Comparison of ENCODE assay signal across 9 mouse cellular contexts in the genomic region with DNA sequence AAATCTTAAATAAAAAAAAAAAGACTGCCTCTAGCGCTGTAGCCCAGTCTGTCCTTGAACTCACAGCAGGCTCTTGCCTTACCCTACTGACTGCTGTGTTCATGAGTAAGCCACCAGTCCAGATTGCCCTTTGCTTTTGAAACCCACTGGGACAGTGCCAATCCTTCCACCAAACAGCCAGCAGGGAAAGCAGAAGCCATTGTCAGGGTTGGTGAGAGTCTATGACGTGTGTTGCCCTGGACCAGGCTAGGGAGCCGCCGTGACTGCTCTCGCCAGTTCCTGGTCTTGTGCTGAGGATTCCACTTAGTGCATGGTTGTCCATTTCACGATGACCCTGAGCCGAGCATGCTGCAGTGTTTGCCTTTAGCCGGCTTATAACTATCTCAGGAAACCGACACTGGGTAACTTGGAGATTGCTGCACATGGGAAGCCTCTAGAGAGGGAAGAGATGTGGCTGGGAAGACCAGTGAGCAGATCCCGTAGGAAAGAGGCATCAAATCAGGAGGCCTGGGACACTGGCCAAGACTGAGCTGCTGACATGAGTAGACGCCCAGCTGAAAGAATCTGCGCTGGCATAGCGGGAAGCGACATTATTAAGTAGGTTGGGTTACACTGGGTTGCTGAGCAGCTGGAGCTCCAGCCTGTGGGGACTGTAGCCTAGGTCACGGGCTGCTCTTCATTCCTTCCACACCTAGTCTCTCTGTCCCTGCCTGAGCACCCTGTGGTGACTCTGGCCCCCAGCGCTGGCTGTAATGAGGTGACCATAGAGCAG. TPM values are rescaled to one million over a fixed set of nuclear protein-coding genes. Genes with fewer than 3 reads are reported as not detected.
DNase-seq lines count a peak whose midpoint lies in the region; ATAC-seq lines count a peak whose summit lies in the region.
"Had no signal": no experiment of that assay in that cellular context is flagged by ENCODE, and none has a peak within 500 bp of the region (broad histone marks: within the 10 kb centered on the region; RNA-seq: fewer than 3 reads in every experiment).

No protein-coding gene starts in this region.

- peak overlapping the region; percentile 34; the same call in 1 of the 2 replicates for H3K27ac ChIP-seq in kidney, embryonic 15.5 days
- H3K27ac ChIP-seq in kidney, embryonic 14.5 days (ENCODE audit: low read depth, low read length): no peak overlapping the region
- peak overlapping the region; percentile 22; the same call in 1 of the 2 replicates for H3K27ac ChIP-seq in liver, embryonic 16.5 days (ENCODE audit: low read length)
- H3K27ac ChIP-seq: limb, embryonic 12.5 days had no signal

- no peaks in the 10 kb centered on the region for H3K27me3 ChIP-seq in kidney, embryonic 15.5 days
- no peaks in the 10 kb centered on the region for H3K27me3 ChIP-seq in kidney, embryonic 14.5 days (ENCODE audit: control insufficient read depth, insufficient read depth, low read length)
- H3K27me3 ChIP-seq in liver, embryonic 16.5 days (ENCODE audit: control insufficient read depth, insufficient read depth, low read depth, low read length): no peaks in the 10 kb centered on the region
- H3K27me3 ChIP-seq: limb, embryonic 12.5 days had no signal

- 84% methylated on average over 16 of the region's 16 CpGs for WGBS in kidney, embryonic 15.5 days
- 89% methylated on average over 16 of the region's 16 CpGs for WGBS in kidney, embryonic 14.5 days
- WGBS in liver, embryonic 16.5 days (ENCODE audit: insufficient replicate concordance): 81% methylated on average over 16 of the region's 16 CpGs

- no peak overlapping the region for H3K4me3 ChIP-seq in kidney, embryonic 15.5 days (replicated peaks)
- no peak overlapping the region for H3K4me3 ChIP-seq in kidney, embryonic 14.5 days (ENCODE audit: low read length)
- H3K4me3 ChIP-seq in liver, embryonic 16.5 days (ENCODE audit: low read depth, low read length): no peak overlapping the region
- H3K4me3 ChIP-seq: limb, embryonic 12.5 days had no signal

- H3K36me3 ChIP-seq in kidney, embryonic 15.5 days: no peaks in the 10 kb centered on the region
- H3K36me3 ChIP-seq in kidney, embryonic 14.5 days (ENCODE audit: control insufficient read depth, insufficient read depth, low read length): no peaks in the 10 kb centered on the region
- H3K36me3 ChIP-seq in liver, embryonic 16.5 days (ENCODE audit: control insufficient read depth, insufficient read depth): no peaks in the 10 kb centered on the region

- DNase-seq in brain, adult 2 months (ENCODE audit: low read depth, low spot score): peak; percentile 63
- DNase-seq in heart, adult 9 months (ENCODE audit: low spot score in 2 of 2): peak; percentile 70 to 76
- no peak for DNase-seq in frontal cortex, postnatal 25 days (ENCODE audit: low spot score in 2 of 2)

- H3K9ac ChIP-seq in kidney, embryonic 15.5 days: no peak overlapping the region
- no peak overlapping the region for H3K9ac ChIP-seq in kidney, embryonic 14.5 days (ENCODE audit: low read depth, low read length)
- H3K9ac ChIP-seq in liver, embryonic 16.5 days (ENCODE audit: low read depth, low read length): no peak overlapping the region
- H3K9ac ChIP-seq: limb, embryonic 12.5 days had no signal

- no peak for ATAC-seq in kidney, embryonic 15.5 days (replicated peaks; ENCODE audit: low FRiP score)
- ATAC-seq in kidney, embryonic 14.5 days (ENCODE audit: low FRiP score, low TSS enrichment): no peak
- no peak for ATAC-seq in liver, embryonic 16.5 days (ENCODE audit: low read depth)
- ATAC-seq in granulocyte monocyte progenitor cell, adult 5-6 weeks (replicated peaks; ENCODE audit: poor library complexity, severe bottlenecking): no peak
- ATAC-seq in megakaryocyte progenitor cell, adult 5-6 weeks (replicated peaks; ENCODE audit: poor library complexity): no peak

- H3K4me2 ChIP-seq in kidney, embryonic 15.5 days: no peak overlapping the region
- H3K4me2 ChIP-seq in kidney, embryonic 14.5 days (replicated peaks; ENCODE audit: low read depth, low read length): no peak overlapping the region
- no peak overlapping the region for H3K4me2 ChIP-seq in liver, embryonic 16.5 days (ENCODE audit: low read depth, low read length)
- H3K4me2 ChIP-seq: limb, embryonic 12.5 days had no signal

- H3K4me1 ChIP-seq in kidney, embryonic 15.5 days: peaks cover 30% of the 10 kb centered on the region
- H3K4me1 ChIP-seq in kidney, embryonic 14.5 days (ENCODE audit: control insufficient read depth, insufficient read depth, low read length): peaks cover 11% of the 10 kb centered on the region
- peaks cover 36% of the 10 kb centered on the region for H3K4me1 ChIP-seq in liver, embryonic 16.5 days (ENCODE audit: control insufficient read depth, low read depth, low read length)

- H3K9me3 ChIP-seq in kidney, embryonic 15.5 days (replicated peaks): no peaks in the 10 kb centered on the region
- no peaks in the 10 kb centered on the region for H3K9me3 ChIP-seq in kidney, embryonic 14.5 days (ENCODE audit: control insufficient read depth, low read length)
- no peaks in the 10 kb centered on the region for H3K9me3 ChIP-seq in liver, embryonic 16.5 days (replicated peaks; ENCODE audit: control insufficient read depth, low read length)
- H3K9me3 ChIP-seq: limb, embryonic 12.5 days had no signal

RNA-seq across cellular contexts. Expression of a gene that starts 19.5 kb away (rescaled TPM):
- polyA plus RNA-seq in kidney, embryonic 15.5 days (2015; fragmentation: Nextera tagmentation; extraction: Ambion mirVana): 7.5 and 8.3 TPM in 2 replicates
- polyA plus RNA-seq in kidney, embryonic 14.5 days (2014; fragmentation: Nextera tagmentation; extraction: Ambion mirVana): 5.6 and 7.6 TPM in 2 replicates
- polyA plus RNA-seq in liver, embryonic 16.5 days (2015; fragmentation: Nextera tagmentation; extraction: Ambion mirVana): 2.9 and 3.3 TPM in 2 replicates
- 17.4 and 22.1 TPM in 2 replicates for total RNA-seq in granulocyte monocyte progenitor cell, adult 5-6 weeks (2014; fragmentation: Nextera tagmentation)
- total RNA-seq in granulocyte monocyte progenitor cell, adult 5-6 weeks (2017): 9.9 and 14.6 TPM in 2 replicates
- total RNA-seq in megakaryocyte progenitor cell, adult 5-6 weeks (2015): 15.1 and 16.1 TPM in 2 replicates
- 6.3 and 7.3 TPM in 2 replicates for total RNA-seq in megakaryocyte progenitor cell, adult 5-6 weeks (2017)

RNA-seq across cellular contexts. Expression of a gene that starts 35.7 kb away (rescaled TPM):
- polyA plus RNA-seq in kidney, embryonic 15.5 days (2015; fragmentation: Nextera tagmentation; extraction: Ambion mirVana): 12.0 and 13.1 TPM in 2 replicates
- 10.0 and 16.0 TPM in 2 replicates for polyA plus RNA-seq in kidney, embryonic 14.5 days (2014; fragmentation: Nextera tagmentation; extraction: Ambion mirVana)
- polyA plus RNA-seq in liver, embryonic 16.5 days (2015; fragmentation: Nextera tagmentation; extraction: Ambion mirVana): 6.2 and 8.1 TPM in 2 replicates
- total RNA-seq in granulocyte monocyte progenitor cell, adult 5-6 weeks (2014; fragmentation: Nextera tagmentation): 10.2 and 10.7 TPM in 2 replicates
- total RNA-seq in granulocyte monocyte progenitor cell, adult 5-6 weeks (2017): 7.2 and 9.1 TPM in 2 replicates
- total RNA-seq in megakaryocyte progenitor cell, adult 5-6 weeks (2015): 10.3 and 10.6 TPM in 2 replicates
- total RNA-seq in megakaryocyte progenitor cell, adult 5-6 weeks (2017): 7.6 and 8.7 TPM in 2 replicates

Comparison
In these comparisons a context has a peak if more than half of its experiments do, and no peak if none do; other contexts are left out.
1. DNase-seq: peak in brain, adult 2 months (single experiment) and heart, adult 9 months (2 of 2); none in frontal cortex, postnatal 25 days (0 of 2).